Mouse (Mus musculus) hindbrain, embryonic 11.5 days (tissue): ENCODE data around the gene Adssl1. TPM values are rescaled to one million over a fixed set of nuclear protein-coding genes. Genes with fewer than 3 reads are reported as not detected.

Source experiments
- ATAC-seq: fragments of 200-750 bp; cut with Nextera tagmentation; 2 replicates; pipeline ENCODE4 v1.8.0; 2017; ENCODE audit warnings: mild to moderate bottlenecking, moderate TSS enrichment, moderate library complexity; ENCODE audit not compliant: low FRiP score
- DNase-seq: peaks from one replicate; pipeline ENCODE4 v3.0.0-alpha.2; 2015; ENCODE audit warnings: low spot score
- H3K27ac ChIP-seq: fragments of 300-500 bp; sonication (generic); 2 replicates; pipeline ENCODE4 v1.5.1; 2014; ENCODE audit warnings: mild to moderate bottlenecking, low read depth, low read length
- H3K27me3 ChIP-seq: fragments of 300-500 bp; sonication (generic); 2 replicates; pipeline ENCODE4 v1.6.1; 2014; ENCODE audit warnings: mild to moderate bottlenecking, low read length, moderate library complexity, mixed read lengths; ENCODE audit not compliant: control insufficient read depth, insufficient read depth
- H3K36me3 ChIP-seq: fragments of 300-500 bp; sonication (generic); 2 replicates; pipeline ENCODE4 v1.6.1; 2014; ENCODE audit warnings: mild to moderate bottlenecking, low read length, moderate library complexity, mixed read lengths; ENCODE audit not compliant: control insufficient read depth, insufficient read depth
- H3K4me1 ChIP-seq: fragments of 300-500 bp; sonication (generic); replicated peaks from 2 replicates; pipeline ENCODE4 v1.6.1; 2014; ENCODE audit warnings: low read length, mixed read lengths; ENCODE audit not compliant: control insufficient read depth, insufficient read depth
- H3K4me2 ChIP-seq: fragments of 300-500 bp; sonication (generic); replicated peaks from 2 replicates; pipeline ENCODE4 v1.6.1; 2014; ENCODE audit warnings: mild to moderate bottlenecking, low read depth, low read length
- H3K4me3 ChIP-seq: fragments of 300-500 bp; sonication (generic); 2 replicates; pipeline ENCODE4 v1.5.1; 2014; ENCODE audit warnings: low read depth, low read length
- H3K9ac ChIP-seq: fragments of 300-500 bp; sonication (generic); 2 replicates; pipeline ENCODE4 v1.6.1; 2014; ENCODE audit warnings: low read depth, low read length
- H3K9me3 ChIP-seq: fragments of 300-500 bp; sonication (generic); 2 replicates; pipeline ENCODE4 v1.6.1; 2016; ENCODE audit warnings: low read length; ENCODE audit not compliant: control insufficient read depth
- WGBS: fragments of 180-500 bp; shearing (Covaris S2); extraction: QIAGEN DNeasy Blood & Tissue Kit; methylation state at CpG from one replicate; pipeline ENCODE4 v1.1.7; 2014; 5-methylcytosine and 5-hydroxymethylcytosine counted together
- polyA plus RNA-seq: library from polyadenylated mRNA; unstranded; fragments of >200 nt; fragmentation: Nextera tagmentation; extraction: Ambion mirVana; gene quantifications from 2 replicates; pipeline ENCODE4 v1.2.1, GENCODE M21; 2014

The Adssl1 gene
- polyA plus RNA-seq, 1 experiment from 2014 or later = 2.1 TPM

DNA sequence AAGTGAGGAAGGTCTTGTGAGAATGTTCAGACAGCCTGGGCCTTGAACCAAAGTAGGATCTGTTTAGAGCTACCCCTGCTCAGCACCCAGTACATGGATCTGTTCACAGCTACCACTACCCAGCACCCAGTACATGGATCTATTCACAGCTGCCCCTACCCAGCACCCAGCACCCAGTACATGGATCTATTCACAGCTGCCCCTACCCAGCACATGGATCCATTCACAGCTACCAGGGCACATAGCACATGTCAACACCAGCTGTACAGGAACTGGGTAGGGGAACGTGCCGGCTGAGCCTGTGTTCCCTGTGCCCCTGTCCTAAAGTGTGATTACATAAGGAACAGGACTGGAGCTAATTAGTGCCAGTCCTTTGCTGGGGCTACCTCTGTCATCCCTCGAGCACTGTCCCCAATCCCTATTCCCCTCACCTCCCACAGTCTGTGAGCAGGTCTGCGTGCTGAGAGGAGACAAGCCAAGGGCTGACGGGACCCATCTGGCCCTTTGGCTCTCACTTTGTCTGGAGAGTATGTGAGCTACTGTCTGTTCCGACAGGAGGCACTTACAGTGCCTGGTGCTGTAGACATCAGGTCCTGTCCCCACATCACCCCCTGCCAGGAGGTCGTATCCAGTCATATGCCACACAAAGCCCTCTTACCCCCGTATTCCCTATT, 29.1 kb upstream of the Adssl1 start:
- peaks cover 14% of the 10 kb centered on the region for H3K27me3 ChIP-seq
- no peaks in the 10 kb centered on the region for H3K9me3 ChIP-seq
- H3K4me1 ChIP-seq = no peaks in the 10 kb centered on the region; the same call in 1 of the 2 replicates
- H3K27ac ChIP-seq = no peak overlapping the region
- ATAC-seq (no peak), DNase-seq (no peak)
- no peak overlapping the region for H3K4me2 ChIP-seq
- H3K9ac ChIP-seq = no peak overlapping the region
- H3K4me3 ChIP-seq = no peak overlapping the region
- H3K36me3 ChIP-seq = no peaks in the 10 kb centered on the region
- 70% methylated on average over 8 of the region's 8 CpGs for WGBS

DNA sequence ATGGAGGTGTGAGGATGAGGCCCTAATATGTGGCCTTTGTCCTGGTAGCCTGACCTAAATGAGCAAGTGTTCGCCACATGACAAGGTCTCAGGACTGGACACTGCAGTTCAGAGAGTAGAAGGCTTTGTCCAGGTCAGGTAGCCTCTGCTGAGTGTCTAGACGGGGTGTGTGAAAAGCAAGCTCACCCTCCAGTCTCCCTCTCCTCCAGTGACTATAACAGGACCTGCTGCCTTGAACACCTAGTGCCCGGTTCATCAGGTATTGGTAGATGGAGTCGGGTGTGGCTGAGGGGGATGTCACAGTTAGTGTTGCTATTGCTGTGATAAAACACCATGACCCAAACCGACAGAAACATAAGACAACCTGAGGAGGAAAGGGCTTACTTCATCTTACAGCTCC, 28.6 kb upstream of the Adssl1 start:
- Histone ChIP-seq H3K9me3 (no peaks in the 10 kb centered on the region), H3K4me2 (no peak overlapping the region), H3K9ac (no peak overlapping the region), H3K27ac (no peak overlapping the region), H3K4me1 (no peaks in the 10 kb centered on the region; the same call in 1 of the 2 replicates), H3K27me3 (peaks cover 14% of the 10 kb centered on the region), H3K36me3 (no peaks in the 10 kb centered on the region), H3K4me3 (no peak overlapping the region)
- ATAC-seq (no peak), DNase-seq (no peak)
- 95% methylated on average over 5 of the region's 5 CpGs for whole genome bisulfite sequencing

DNA sequence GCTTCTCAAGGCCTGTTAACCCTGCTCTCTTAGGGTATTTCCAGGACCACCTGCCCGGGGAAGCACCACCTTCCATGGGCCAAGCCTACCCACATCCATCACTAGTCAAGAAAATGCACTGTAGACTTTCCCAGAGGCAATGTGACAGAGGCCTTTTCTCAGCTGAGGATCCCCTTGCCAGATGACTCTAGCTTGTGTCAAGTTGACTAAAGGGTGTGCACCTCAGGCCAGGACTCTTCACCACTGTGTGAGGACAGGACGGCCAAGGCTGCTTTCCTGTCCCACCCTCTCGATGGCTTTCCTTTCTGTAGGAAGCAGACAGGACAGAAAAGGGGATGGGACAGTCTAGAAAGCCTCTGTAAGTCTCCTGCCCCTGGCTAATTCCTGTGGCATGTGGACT, 28.1 kb upstream of the Adssl1 start:
- WGBS = 92% methylated on average over 3 of the region's 3 CpGs
- no peak for ATAC-seq
- H3K27me3 ChIP-seq = peaks cover 14% of the 10 kb centered on the region
- no peak overlapping the region for H3K9ac ChIP-seq
- H3K4me1 ChIP-seq = no peaks in the 10 kb centered on the region; the same call in 1 of the 2 replicates
- no peak overlapping the region for H3K4me3 ChIP-seq
- no peak overlapping the region for H3K4me2 ChIP-seq
- no peaks in the 10 kb centered on the region for H3K36me3 ChIP-seq
- no peaks in the 10 kb centered on the region for H3K9me3 ChIP-seq
- DNase-seq = no peak
- H3K27ac ChIP-seq = no peak overlapping the region

DNA sequence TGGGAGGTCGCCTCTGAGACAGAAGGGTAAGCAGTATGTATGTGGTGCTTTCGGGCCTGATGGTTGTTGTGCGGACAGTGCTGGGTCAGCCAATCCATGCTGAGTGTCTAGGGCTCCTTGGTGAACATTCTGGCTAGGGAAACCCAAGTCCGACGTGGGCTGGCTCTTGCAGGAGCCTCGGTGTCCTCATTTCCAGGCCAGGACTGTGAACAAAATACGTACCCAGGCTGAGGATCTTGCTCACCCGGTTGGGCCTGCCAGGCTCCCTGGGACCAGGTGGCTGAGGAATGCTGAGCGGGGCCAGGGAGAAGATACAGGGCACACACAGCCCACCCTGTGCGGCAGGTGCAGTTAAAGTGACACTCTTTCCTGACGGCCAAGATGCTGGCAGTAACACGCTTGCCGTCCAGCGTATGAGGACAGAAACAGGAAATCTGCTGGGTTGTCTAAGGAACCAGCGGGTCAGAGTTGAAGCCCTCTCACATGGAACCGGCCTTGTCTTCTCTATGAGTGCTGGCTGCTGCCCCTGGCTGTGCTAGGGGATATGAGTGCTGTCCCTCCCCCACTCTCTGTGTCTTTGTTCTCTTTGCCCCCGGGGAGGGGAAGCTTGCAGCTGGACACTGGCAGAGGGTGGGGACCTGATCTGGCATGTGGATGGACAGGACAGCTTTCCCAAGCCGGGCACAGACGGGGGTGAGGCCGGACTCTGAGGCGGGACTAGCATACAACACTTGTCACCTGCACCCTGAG, 26.7 kb upstream of the Adssl1 start:
- ATAC-seq (no peak), DNase-seq (no peak)
- no peak overlapping the region for H3K4me3 ChIP-seq
- no peak overlapping the region for H3K4me2 ChIP-seq
- 70% methylated on average over 21 of the region's 21 CpGs for WGBS
- H3K27me3 ChIP-seq = peaks cover 10% of the 10 kb centered on the region
- no peak overlapping the region for H3K27ac ChIP-seq
- H3K9me3 ChIP-seq = no peaks in the 10 kb centered on the region
- H3K36me3 ChIP-seq = no peaks in the 10 kb centered on the region
- no peak overlapping the region for H3K9ac ChIP-seq
- H3K4me1 ChIP-seq = no peaks in the 10 kb centered on the region

DNA sequence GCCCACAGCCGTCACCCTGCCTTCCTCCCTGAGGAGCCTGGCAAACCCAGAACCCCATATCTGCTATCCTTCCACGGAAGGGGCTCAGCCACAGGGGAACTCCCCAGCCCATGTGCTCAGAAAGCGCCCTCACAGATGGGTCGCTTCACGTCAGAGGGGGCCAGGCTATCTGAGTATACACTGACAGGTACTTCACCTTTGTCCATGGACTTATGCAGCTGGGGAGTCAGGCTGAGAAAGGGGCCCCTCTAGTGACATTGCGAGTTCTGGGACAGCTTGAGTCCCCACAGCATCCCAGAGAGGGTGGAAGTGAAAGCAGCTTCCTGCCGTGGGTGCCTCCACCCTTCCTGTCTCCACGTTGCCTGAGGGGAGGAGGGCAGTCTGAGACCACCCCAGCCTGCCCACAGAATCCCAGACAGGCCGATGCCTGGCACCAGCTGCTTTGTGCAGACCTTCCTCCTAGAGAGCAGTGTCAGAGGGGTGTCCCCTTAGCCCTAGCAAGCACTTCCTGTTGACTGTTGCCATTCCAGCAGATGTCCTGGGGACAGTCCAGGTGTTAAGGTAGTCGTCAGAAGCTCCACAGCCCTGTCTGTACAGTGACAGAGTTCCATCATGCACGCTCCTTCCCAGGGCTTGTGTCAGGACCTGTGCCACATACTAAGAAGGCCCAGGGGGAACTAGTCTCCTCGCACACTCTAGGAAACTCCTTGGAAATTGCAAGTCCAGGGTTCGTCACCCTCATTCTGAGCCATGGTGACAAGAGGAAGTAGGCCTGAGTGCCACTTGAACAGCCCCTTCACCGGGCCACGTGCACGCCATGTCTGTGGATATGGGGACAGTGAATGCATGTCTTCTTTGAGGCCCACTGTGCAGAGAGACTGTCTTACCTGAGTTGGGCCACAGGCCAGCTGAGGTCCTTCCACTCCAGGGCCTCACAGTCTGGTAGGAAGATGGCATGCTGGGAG, 25.6 kb upstream of the Adssl1 start:
- no peak overlapping the region for H3K27ac ChIP-seq
- H3K4me3 ChIP-seq = no peak overlapping the region
- no peak overlapping the region for H3K9ac ChIP-seq
- no peaks in the 10 kb centered on the region for H3K9me3 ChIP-seq
- DNase-seq = no peak
- H3K4me2 ChIP-seq = no peak overlapping the region
- no peaks in the 10 kb centered on the region for H3K36me3 ChIP-seq
- WGBS = 72% methylated on average over 16 of the region's 16 CpGs
- H3K4me1 ChIP-seq = no peaks in the 10 kb centered on the region
- no peak for ATAC-seq
- peaks cover 7% of the 10 kb centered on the region for H3K27me3 ChIP-seq

DNA sequence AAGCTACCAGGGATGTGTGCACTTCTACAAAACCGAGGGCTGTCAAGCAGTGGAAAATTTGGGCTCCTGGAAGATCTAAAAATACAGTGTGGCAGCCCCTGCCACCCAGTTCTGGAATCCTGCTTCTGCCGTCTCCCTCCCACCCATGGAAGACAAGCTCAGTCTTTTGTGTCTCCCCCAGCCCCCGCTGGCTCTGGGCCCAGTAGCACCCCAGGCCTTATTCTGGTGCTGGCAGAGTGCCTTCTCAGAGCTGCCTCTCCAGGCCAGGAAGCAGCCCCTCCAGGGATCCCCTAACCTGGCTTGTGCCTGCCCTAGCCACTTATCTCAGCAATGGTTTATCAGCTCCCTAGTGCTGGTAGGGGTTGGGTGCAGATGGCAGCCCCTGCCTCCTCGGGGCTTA, 24.9 kb upstream of the Adssl1 start:
- DNase-seq = no peak
- Histone ChIP-seq H3K9me3 (no peaks in the 10 kb centered on the region), H3K9ac (no peak overlapping the region), H3K27ac (no peak overlapping the region), H3K4me2 (no peak overlapping the region), H3K4me1 (no peaks in the 10 kb centered on the region), H3K36me3 (no peaks in the 10 kb centered on the region), H3K27me3 (no peaks in the 10 kb centered on the region; the same call in 1 of the 2 replicates), H3K4me3 (no peak overlapping the region)
- WGBS = 60% methylated on average over 4 of the region's 4 CpGs
- no peak for ATAC-seq

DNA sequence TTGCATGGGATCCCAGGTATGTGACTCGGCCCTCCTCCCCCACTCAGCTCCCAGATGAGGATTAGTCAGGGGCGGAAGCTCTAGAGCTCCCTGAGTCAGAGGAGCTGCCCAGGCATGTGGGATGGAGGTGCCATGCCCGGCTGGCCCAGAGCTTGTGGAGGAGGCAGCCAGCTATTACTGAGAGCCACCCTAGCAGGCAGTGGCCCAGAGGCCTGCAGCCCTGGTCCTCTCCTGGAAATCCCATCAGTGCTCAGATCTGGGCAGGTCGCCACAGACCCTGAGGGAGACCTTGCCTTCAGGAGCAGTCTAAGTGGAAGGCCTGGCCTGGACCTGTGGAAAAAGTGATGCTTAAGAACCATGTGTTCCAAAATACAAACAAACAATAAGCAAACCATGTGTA, 24.2 kb upstream of the Adssl1 start:
- Histone ChIP-seq H3K36me3 (no peaks in the 10 kb centered on the region), H3K9ac (no peak overlapping the region), H3K4me1 (no peaks in the 10 kb centered on the region), H3K27me3 (no peaks in the 10 kb centered on the region), H3K9me3 (no peaks in the 10 kb centered on the region), H3K4me3 (no peak overlapping the region), H3K27ac (no peak overlapping the region), H3K4me2 (no peak overlapping the region)
- no peak for ATAC-seq
- DNase-seq = no peak
- 78% methylated on average over 4 of the region's 4 CpGs for WGBS

DNA sequence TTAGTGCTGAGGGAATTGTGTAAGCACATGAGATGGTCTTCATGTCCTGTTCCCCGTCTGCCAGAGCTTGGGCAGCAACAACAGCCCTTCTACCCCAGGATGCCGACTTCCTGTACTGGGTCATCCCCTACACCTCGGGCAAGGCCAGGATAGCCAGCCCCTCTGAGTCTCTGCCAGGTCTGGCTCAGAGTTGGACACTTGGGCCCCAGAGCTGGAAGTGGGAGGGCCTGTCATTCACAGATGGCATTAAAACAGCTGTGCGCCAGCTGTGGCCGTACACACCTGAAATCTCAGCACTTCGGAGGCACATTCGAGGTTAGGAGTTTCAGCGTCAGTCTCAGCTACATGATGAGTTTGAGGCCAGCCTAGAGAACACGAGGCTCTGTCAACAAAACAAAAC, 23.4 kb upstream of the Adssl1 start:
- no peak for ATAC-seq
- no peak overlapping the region for H3K4me2 ChIP-seq
- H3K4me1 ChIP-seq = no peaks in the 10 kb centered on the region
- H3K36me3 ChIP-seq = no peaks in the 10 kb centered on the region
- no peak overlapping the region for H3K4me3 ChIP-seq
- no peak overlapping the region for H3K27ac ChIP-seq
- no peak overlapping the region for H3K9ac ChIP-seq
- WGBS = 75% methylated on average over 9 of the region's 9 CpGs
- H3K9me3 ChIP-seq = no peaks in the 10 kb centered on the region
- no peaks in the 10 kb centered on the region for H3K27me3 ChIP-seq
- no peak for DNase-seq
